Mouse (Mus musculus): ENCODE results near the gene Mfsd4b1.

DNA sequence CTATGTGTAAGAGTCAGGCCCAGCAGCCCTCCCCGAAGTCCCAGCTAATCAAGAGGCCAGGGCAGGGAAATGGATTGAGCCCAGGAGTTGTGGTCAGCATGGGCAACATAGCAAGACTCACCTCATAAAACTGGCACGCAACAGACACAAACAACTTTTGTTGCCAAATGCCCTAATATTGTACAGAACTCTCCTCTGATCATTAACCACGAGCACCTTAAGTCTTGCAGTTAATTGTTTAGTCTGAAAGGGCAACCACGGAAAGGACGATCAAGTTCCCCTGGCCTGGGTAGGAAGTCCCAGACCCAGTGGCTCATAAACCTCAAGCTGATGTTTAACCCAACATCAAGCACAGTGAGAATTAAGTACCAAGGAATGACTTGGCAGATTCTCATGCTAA, 42.5 kb downstream of the Mfsd4b1 start:
- TF ChIP-seq CTCF (IDR thresholded peaks at IDR 0.05; ENCODE audit: borderline replicate concordance, insufficient read depth, low read length) (no peak), POLR2A (IDR thresholded peaks at IDR 0.05; ENCODE audit: low read depth, low read length) (no peak)

Measured in embryonic fibroblast, embryonic 13.5 days (primary cell).